Mouse (Mus musculus) embryonic fibroblast, embryonic 13.5 days (primary cell): ENCODE results near the gene Slc17a9.

ENCODE experiments used
- CTCF ChIP-seq: IDR thresholded peaks from 2 replicates; pipeline ENCODE4 v1.5.1; 2011; ENCODE audit warnings: mild to moderate bottlenecking, control low read depth, low read length, moderate library complexity, borderline replicate concordance; ENCODE audit not compliant: insufficient read depth
- POLR2A ChIP-seq: IDR thresholded peaks from 2 replicates; pipeline ENCODE4 v1.6.1; 2011; ENCODE audit warnings: low read depth, mild to moderate bottlenecking, control low read depth, low read length, moderate library complexity

- TF ChIP-seq CTCF, result no peak
- TF ChIP-seq POLR2A, result no peak
These were observed 30.8 kb downstream of the Slc17a9 start for GRCm38 (mm10) chr2:180755896-180756295.
